Mouse (Mus musculus): Measurements from ENCODE around the gene Zdhhc18. TPM values are rescaled to one million over a fixed set of nuclear protein-coding genes. Genes with fewer than 3 reads are reported as not detected.
A peak's percentile ranks its signal among the peaks of the same experiment; 100 is the strongest.
"Not testable (repeated sequence)": the region's sequence is repeated elsewhere in the genome, so short reads cannot be mapped to it uniquely, and the experiment has no call there.

Gene Zdhhc18
- polyA plus RNA-seq, 1 experiment = 53.7 TPM

DNA sequence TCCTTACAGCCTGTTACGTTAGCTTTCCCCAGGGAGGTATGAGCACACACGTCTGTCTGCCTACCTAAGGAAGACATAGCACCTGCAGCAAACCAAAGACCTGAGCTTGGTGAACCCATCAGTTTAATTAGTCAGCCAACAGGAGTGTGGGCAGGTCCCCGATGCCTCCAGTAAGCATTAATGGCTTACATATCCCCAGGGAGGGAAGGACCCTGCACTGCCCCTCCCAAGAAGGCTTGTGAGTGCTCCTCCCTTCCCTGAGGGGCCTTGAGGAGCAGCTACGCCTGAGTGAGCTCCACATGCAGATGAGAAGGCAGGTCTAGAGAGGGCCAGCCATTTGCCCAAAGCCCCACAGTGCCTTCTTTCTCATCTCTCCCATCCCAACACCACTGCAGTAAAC, 6.3 kb upstream of the Zdhhc18 start:
- Histone ChIP-seq H3K4me1 (peaks cover 59% of the 10 kb centered on the region), H3K36me3 (replicated peaks; ENCODE audit: low read length) (peaks cover 7% of the 10 kb centered on the region), H3K27me3 (replicated peaks) (no peaks in the 10 kb centered on the region), H3K9me3 (no peaks in the 10 kb centered on the region), H3K4me3 (replicated peaks) (peak overlapping the region; percentile 34)
- TF ChIP-seq FLI1 (IDR thresholded peaks at IDR 0.05; ENCODE audit: low read length) = no peak
- TF ChIP-seq GATA1 (IDR thresholded peaks at IDR 0.05; ENCODE audit: borderline replicate concordance, low read length) = no peak

GRCm38 (mm10) chr4:133654070-133654469, 4.1 kb upstream of the Zdhhc18 start:
- not testable (repeated sequence) for H3K4me3 ChIP-seq (replicated peaks); H3K9me3 ChIP-seq; H3K36me3 ChIP-seq (replicated peaks; ENCODE audit: low read length); H3K27me3 ChIP-seq (replicated peaks)
- H3K4me1 ChIP-seq = peaks cover 48% of the 10 kb centered on the region

- H3K9me3 ChIP-seq = no peaks in the 10 kb centered on the region
- TF ChIP-seq GATA1 (IDR thresholded peaks at IDR 0.05; ENCODE audit: borderline replicate concordance, low read length) (no peak), FLI1 (IDR thresholded peaks at IDR 0.05; ENCODE audit: low read length) (no peak)
- H3K4me3 ChIP-seq (replicated peaks) = no peak overlapping the region
- peaks cover 7% of the 10 kb centered on the region for H3K36me3 ChIP-seq (replicated peaks; ENCODE audit: low read length)
- H3K4me1 ChIP-seq = peaks cover 36% of the 10 kb centered on the region
- no peaks in the 10 kb centered on the region for H3K27me3 ChIP-seq (replicated peaks)
These were observed 2.8 kb upstream of the Zdhhc18 start for GRCm38 (mm10) chr4:133652746-133653145.

DNA sequence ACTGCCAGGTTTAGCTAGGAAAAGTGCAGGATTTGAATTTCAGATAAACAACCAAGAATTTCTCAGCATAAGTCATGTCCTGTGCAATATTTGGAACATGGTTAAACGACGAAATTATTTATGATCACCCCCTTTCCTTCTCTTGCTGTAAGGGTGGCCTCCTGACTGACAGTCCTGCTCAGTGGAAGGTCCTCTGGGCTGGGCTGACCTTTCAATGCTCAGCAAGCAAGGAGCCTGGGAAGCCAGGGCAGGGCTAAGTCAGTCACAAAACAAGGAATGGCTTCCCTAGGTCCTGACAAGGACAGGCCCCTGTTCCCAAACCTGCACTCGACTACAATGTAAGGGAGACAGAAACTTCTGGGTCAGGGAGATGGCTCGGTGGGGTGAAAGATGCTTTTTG, 2.0 kb upstream of the Zdhhc18 start:
- no peak for TF ChIP-seq FLI1 (IDR thresholded peaks at IDR 0.05; ENCODE audit: low read length)
- H3K4me1 ChIP-seq = peaks cover 29% of the 10 kb centered on the region
- H3K36me3 ChIP-seq (replicated peaks; ENCODE audit: low read length) = peaks cover 9% of the 10 kb centered on the region
- H3K9me3 ChIP-seq = peaks cover 4% of the 10 kb centered on the region
- H3K27me3 ChIP-seq (replicated peaks) = no peaks in the 10 kb centered on the region
- no peak overlapping the region for H3K4me3 ChIP-seq (replicated peaks)

DNA sequence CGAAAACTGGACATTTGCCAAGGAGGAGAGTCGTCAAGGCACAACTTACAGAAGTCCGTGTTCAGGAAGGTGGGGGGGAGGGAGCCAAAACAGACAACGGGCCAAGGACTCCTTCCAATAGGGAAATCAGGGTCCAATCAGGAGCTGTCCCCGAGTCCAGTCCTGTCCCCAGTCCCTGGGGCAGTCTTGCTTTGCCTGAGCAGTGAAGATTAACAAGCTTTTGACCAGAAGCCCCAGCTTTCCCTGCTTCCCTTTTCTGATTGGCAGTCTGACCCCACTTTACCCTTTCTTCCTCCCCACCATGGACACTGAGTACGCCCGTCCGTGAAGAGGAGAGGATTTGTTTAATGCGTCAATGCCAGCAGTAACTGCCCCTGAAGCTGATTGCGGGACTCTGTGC, 1.5 kb upstream of the Zdhhc18 start:
- TF ChIP-seq FLI1 (IDR thresholded peaks at IDR 0.05; ENCODE audit: low read length) = no peak
- no peak for TF ChIP-seq GATA1 (IDR thresholded peaks at IDR 0.05; ENCODE audit: borderline replicate concordance, low read length)
- Histone ChIP-seq H3K4me3 (replicated peaks) (no peak overlapping the region), H3K36me3 (replicated peaks; ENCODE audit: low read length) (peaks cover 11% of the 10 kb centered on the region), H3K4me1 (peaks cover 25% of the 10 kb centered on the region), H3K9me3 (peaks cover 6% of the 10 kb centered on the region), H3K27me3 (replicated peaks) (no peaks in the 10 kb centered on the region)

DNA sequence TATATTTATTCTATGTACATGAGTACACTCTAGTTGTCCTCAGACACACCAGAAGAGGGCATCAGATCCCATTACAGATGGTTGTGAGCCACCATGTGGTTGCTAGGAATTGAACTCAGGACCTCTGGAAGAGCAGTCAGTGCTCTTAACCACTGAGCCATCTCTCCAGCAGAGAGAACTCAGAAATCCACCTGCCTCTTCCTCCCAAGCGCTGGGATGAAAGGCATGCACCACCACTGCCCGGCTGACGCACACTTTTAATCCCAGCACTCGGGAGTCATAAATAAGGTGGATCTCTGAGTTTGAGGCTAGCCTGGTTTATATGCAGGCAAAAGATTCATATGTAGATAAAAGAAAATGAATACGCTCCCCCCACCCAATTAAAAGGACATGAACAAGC, 490 bp downstream of the Zdhhc18 start:
- not testable (repeated sequence) for H3K27me3 ChIP-seq (replicated peaks)
- H3K4me3 ChIP-seq (replicated peaks) = peak overlapping the region; percentile 90
- peaks cover 18% of the 10 kb centered on the region for H3K4me1 ChIP-seq
- peaks cover 11% of the 10 kb centered on the region for H3K36me3 ChIP-seq (replicated peaks; ENCODE audit: low read length)
- peaks cover 18% of the 10 kb centered on the region for H3K9me3 ChIP-seq

GRCm38 (mm10) chr4:133645680-133646079, 4.3 kb downstream of the Zdhhc18 start:
- TF ChIP-seq FLI1 (IDR thresholded peaks at IDR 0.05; ENCODE audit: low read length) = no peak
- TF ChIP-seq GATA1 (IDR thresholded peaks at IDR 0.05; ENCODE audit: borderline replicate concordance, low read length) = no peak
- H3K4me1 ChIP-seq = peaks cover 13% of the 10 kb centered on the region
- H3K9me3 ChIP-seq = peaks cover 32% of the 10 kb centered on the region
- no peaks in the 10 kb centered on the region for H3K27me3 ChIP-seq (replicated peaks)
- H3K4me3 ChIP-seq (replicated peaks) = no peak overlapping the region
- peaks cover 11% of the 10 kb centered on the region for H3K36me3 ChIP-seq (replicated peaks; ENCODE audit: low read length)

GRCm38 (mm10) chr4:133645195-133645594, 4.8 kb downstream of the Zdhhc18 start:
- no peak for TF ChIP-seq FLI1 (IDR thresholded peaks at IDR 0.05; ENCODE audit: low read length)
- no peak for TF ChIP-seq GATA1 (IDR thresholded peaks at IDR 0.05; ENCODE audit: borderline replicate concordance, low read length)
- no peaks in the 10 kb centered on the region for H3K27me3 ChIP-seq (replicated peaks)
- H3K4me3 ChIP-seq (replicated peaks) = no peak overlapping the region
- H3K9me3 ChIP-seq = peaks cover 32% of the 10 kb centered on the region
- H3K36me3 ChIP-seq (replicated peaks; ENCODE audit: low read length) = peaks cover 11% of the 10 kb centered on the region
- peaks cover 12% of the 10 kb centered on the region for H3K4me1 ChIP-seq

- Histone ChIP-seq H3K4me3 (replicated peaks) (peak overlapping the region; percentile 94), H3K36me3 (replicated peaks; ENCODE audit: low read length) (peaks cover 23% of the 10 kb centered on the region), H3K9me3 (peaks cover 5% of the 10 kb centered on the region), H3K27me3 (replicated peaks) (no peaks in the 10 kb centered on the region), H3K4me1 (peaks cover 45% of the 10 kb centered on the region)
- no peak for TF ChIP-seq GATA1 (IDR thresholded peaks at IDR 0.05; ENCODE audit: borderline replicate concordance, low read length)
- TF ChIP-seq FLI1 (IDR thresholded peaks at IDR 0.05; ENCODE audit: low read length) = no peak
These were observed 15.9 kb downstream of the Zdhhc18 start for GRCm38 (mm10) chr4:133634043-133634410.

DNA sequence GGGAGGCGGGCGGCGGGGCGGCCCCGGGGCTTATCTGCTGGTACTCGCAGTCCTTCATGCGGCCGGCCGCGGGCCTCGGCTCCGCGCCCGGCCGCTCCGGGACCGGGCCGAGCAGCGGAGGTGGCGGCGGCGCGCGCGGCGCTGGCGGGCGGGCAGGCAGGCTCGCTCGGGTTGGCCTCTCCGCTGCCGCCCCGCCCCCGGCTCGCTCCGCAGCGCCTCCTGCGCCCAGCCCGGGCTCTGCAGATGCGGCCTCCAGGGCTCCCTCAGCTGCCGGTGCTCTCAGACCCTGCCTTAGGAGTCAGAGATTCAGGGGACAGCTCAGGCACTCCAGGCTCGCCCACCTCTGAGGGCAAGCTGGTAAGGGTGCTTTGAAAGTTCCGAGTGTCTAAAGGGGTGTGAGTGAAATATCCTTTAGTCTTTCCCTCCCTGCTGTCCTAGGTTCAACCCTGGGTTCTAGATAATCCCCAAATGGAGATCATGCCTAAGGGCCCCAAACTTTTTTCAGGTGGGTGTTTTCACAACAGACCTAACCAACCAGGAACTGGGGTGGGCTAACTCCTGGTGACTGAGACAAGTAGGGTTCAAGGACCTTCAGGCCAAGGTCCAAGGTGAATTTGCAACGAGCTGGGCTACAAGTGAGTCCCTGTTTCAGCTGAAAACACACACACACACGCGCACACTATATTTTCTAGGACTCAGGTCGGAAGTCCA, 16.5 kb downstream of the Zdhhc18 start:
- Histone ChIP-seq H3K4me1 (peaks cover 51% of the 10 kb centered on the region), H3K9me3 (peaks cover 1% of the 10 kb centered on the region), H3K36me3 (replicated peaks; ENCODE audit: low read length) (peaks cover 24% of the 10 kb centered on the region), H3K4me3 (replicated peaks) (peak overlapping the region; percentile 94), H3K27me3 (replicated peaks) (no peaks in the 10 kb centered on the region)
- TF ChIP-seq FLI1 (IDR thresholded peaks at IDR 0.05; ENCODE audit: low read length) = no peak
- TF ChIP-seq GATA1 (IDR thresholded peaks at IDR 0.05; ENCODE audit: borderline replicate concordance, low read length) = no peak
